Mouse (Mus musculus) heart, postnatal 25 days (tissue): ENCODE data around the gene Iscu. TPM values are rescaled to one million over a fixed set of nuclear protein-coding genes. Genes with fewer than 3 reads are reported as not detected.
"Not testable (repeated sequence)": the region's sequence is repeated elsewhere in the genome, so short reads cannot be mapped to it uniquely, and the experiment has no call there.

Source experiments
- DNase-seq: peaks from one replicate; pipeline ENCODE4 v3.0.0; 2022; ENCODE audit warnings: low spot score
- intact Hi-C: fragments of 180-260 bp; cut with DNase I; formaldehyde crosslinking; loops from one replicate; pipeline ENCODE4 v1.15.1; 2025
- total RNA-seq, 2 experiments: library from RNA; stranded (reverse); gene quantifications; 2 replicates each; pipeline ENCODE4 v1.2.3; 2021

The Iscu gene
- total RNA-seq, 2 experiments from 2014 or later, result 164 to 165 TPM

DNA sequence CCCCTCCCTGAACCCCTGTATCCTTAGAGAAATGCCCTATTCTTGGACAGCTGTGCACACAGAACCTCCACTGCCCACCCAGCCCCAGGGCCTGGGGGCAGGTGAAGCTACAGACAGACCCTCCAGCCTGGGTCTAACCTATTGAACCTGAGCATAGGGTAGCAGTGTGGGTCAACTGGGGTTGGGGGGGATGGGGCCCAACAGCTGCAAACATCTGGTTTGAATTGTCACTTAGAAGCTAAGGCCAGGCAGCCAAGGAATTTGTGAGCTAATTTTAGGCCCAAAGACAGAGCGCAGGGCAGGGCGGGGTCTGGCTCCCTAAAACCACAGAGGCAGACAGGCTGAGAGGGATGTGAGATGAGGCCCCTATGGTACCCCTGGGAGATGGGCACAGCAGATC is 35.6 kb downstream of the Iscu start:
- DNase-seq, result no peak
- intact Hi-C loops, result no loop called here

DNA sequence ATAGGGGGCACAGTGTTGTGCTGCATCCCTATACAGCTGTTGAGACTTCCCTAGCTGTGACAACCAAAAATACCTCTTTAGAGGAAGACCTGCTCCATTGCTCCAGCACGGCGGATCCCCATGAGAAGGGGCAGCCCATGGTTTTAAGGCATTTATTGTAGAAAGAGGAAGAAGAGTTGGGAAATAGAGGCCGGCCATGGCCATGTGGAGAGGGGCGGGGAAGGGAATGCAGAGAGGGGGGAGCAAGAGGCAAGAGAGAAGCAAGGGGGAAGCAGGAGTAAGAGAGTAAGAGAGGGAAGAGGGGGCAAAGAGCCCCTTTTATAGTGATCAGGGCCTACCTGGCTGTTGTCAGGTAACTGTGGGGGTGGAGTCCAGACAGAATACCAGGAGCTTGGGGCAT is 37.6 kb downstream of the Iscu start:
- no peak for DNase-seq
- intact Hi-C loops, result loop anchor here (10.0 kb wide), 1 partner anchor 335 kb away; no protein-coding TSS in a partner anchor

GRCm38 (mm10) chr5:113811824-113812420 is 39.4 kb downstream of the Iscu start:
- DNase-seq, result not testable (repeated sequence)
- intact Hi-C loops, result loop anchor here (10.0 kb wide), 1 partner anchor 337 kb away; no protein-coding TSS in a partner anchor

- no peak for DNase-seq
- intact Hi-C loops, result loop anchor here (10.0 kb wide), 1 partner anchor 338 kb away; no protein-coding TSS in a partner anchor
Observed at GRCm38 (mm10) chr5:113812638-113813037, 40.1 kb downstream of the Iscu start.

DNA sequence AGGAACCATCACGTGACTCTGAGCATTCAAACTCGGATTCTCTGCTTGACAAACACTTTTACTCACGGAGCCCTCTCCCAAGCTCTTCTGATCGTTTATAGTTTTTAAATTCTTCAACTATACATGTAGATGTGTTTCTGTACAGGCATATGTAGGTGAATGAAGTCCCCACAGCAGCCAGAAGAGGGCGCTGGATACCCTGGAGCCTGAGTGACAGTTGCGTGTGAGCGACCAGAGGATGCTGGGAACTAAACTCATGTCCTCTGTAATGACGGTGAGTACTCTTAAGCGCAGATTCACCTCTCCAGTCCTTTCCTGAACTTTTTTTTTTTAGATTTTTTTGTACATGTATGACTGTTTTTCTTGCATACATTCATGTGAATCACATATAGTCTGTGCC is 41.1 kb downstream of the Iscu start:
- intact Hi-C loops, result loop anchor here (2.0 to 10.0 kb wide), 2 partner anchors 339 to 447 kb away; no protein-coding TSS in a partner anchor

GRCm38 (mm10) chr5:113814111-113815040 is 41.8 kb downstream of the Iscu start:
- DNase-seq, result no peak
- intact Hi-C loops, result loop anchor here (1.0 to 10.0 kb wide), 3 partner anchors 41 to 448 kb away; no protein-coding TSS in a partner anchor

More for the DNA sequence above, 41.1 kb downstream of the Iscu start:
- no peak for DNase-seq

GRCm38 (mm10) chr5:113815041-113815389 is 42.5 kb downstream of the Iscu start:
- DNase-seq, result no peak
- intact Hi-C loops, result loop anchor here (1.0 to 10.0 kb wide), 3 partner anchors 42 to 448 kb away; no protein-coding TSS in a partner anchor

GRCm38 (mm10) chr5:113815638-113816152 is 43.1 kb downstream of the Iscu start:
- intact Hi-C loops, result loop anchor here (1.0 to 10.0 kb wide), 3 partner anchors 42 to 449 kb away; no protein-coding TSS in a partner anchor
- no peak for DNase-seq

- intact Hi-C loops, result loop anchor here (10.0 kb wide), 1 partner anchor 344 kb away; no protein-coding TSS in a partner anchor
- no peak for DNase-seq
Observed at GRCm38 (mm10) chr5:113818572-113818971, 46.0 kb downstream of the Iscu start.

DNA sequence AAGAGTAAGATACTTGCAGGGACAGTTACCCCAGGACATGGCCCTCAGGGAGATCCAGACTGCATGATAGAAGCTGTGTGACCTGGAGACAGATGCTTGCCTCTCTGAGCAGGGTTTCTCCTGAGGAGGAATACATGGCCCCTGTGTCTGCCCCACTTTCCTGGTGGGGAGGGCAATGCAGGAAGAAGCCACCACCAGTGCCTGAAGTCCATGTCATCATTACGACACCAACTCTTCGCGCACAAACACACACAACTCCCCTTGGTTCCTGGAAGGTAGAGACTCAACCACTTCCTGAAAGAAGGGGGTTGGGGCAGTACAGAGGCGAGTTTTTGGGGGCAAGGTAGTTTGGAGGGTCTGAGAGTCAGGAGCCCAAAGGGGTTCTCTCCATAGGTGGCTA is 51.7 kb downstream of the Iscu start:
- intact Hi-C loops, result no loop called here
- no peak for DNase-seq

GRCm38 (mm10) chr5:113825558-113825957 is 53.0 kb downstream of the Iscu start:
- intact Hi-C loops, result no loop called here
- DNase-seq, result no peak

DNA sequence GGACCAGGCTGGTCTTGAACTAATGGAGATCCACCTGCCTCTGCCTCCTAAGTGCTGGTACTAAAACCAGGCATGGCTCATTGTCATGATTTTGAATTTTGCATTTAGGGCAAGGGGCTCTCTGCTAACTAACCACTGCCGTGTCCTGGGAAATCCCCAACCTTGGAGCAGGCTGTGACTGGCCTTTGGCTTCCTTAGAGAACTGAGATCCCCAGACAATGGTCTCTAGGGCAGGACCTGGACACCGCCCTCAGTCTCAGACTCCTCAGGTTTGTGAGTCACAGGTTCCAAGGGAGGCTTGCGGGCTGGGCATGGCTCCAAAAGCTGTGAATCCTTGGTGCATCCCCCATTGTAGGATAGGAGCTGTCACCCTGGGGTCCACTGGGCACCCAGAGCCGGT is 54.1 kb downstream of the Iscu start:
- intact Hi-C loops, result no loop called here
- DNase-seq, result no peak

Other genes with a start within 250 kb of the Iscu start
- gene Cmklr1, start 122.3 kb upstream of the Iscu start, total RNA-seq, result 10 to 100 TPM; 23.6 to 29.9 TPM
- not detected for gene 1700069L16Rik, start 48.0 kb upstream of the Iscu start, total RNA-seq
- gene Ficd, start 36.9 kb upstream of the Iscu start, total RNA-seq, result 1 to 10 TPM; 6.4 to 7.8 TPM
- gene Sart3, start 238 bp upstream of the Iscu start, total RNA-seq, result 10 to 100 TPM; 14.1 to 17.1 TPM
- 1 to 10 TPM; 6.7 to 7.3 TPM for gene Tmem119, start 27.8 kb downstream of the Iscu start, total RNA-seq
- 1 to 10 TPM; 2.4 to 3.6 TPM for gene Selplg, start 59.9 kb downstream of the Iscu start, total RNA-seq
- gene Coro1c, start 136.0 kb downstream of the Iscu start, total RNA-seq, result 10 to 100 TPM; 34.5 to 35.2 TPM
- gene Ssh1, start 221.1 kb downstream of the Iscu start, total RNA-seq, result 10 to 100 TPM; 13.4 to 16.9 TPM
- gene Dao, start 231.0 kb downstream of the Iscu start, total RNA-seq, result not detected